Mouse (Mus musculus) forebrain, embryonic 10.5 days (tissue): ENCODE results near the gene Olfml2b. TPM values are rescaled to one million over a fixed set of nuclear protein-coding genes. Genes with fewer than 3 reads are reported as not detected.
A peak's percentile ranks its signal among the peaks of the same experiment; 100 is the strongest.

Experiments used
- DNase-seq: peaks from one replicate; pipeline ENCODE4 v3.0.0-alpha.2; 2017; ENCODE audit warnings: low spot score; ENCODE audit errors: extremely low spot score
- H3K27ac ChIP-seq: fragments of 300-500 bp; sonication (generic); 2 replicates; pipeline ENCODE4 v1.5.1; 2016; ENCODE audit warnings: mild to moderate bottlenecking
- H3K27me3 ChIP-seq: fragments of 300-500 bp; sonication (generic); 2 replicates; pipeline ENCODE4 v1.6.1; 2016; ENCODE audit warnings: mild to moderate bottlenecking; ENCODE audit not compliant: poor library complexity, severe bottlenecking
- H3K36me3 ChIP-seq: fragments of 300-500 bp; sonication (generic); replicated peaks from 2 replicates; pipeline ENCODE4 v1.6.1; 2016; ENCODE audit warnings: mild to moderate bottlenecking, moderate library complexity
- H3K4me1 ChIP-seq: fragments of 300-500 bp; sonication (generic); 2 replicates; pipeline ENCODE4 v1.6.1; 2016
- H3K4me3 ChIP-seq: fragments of 300-500 bp; sonication (generic); 2 replicates; pipeline ENCODE4 v1.5.1; 2016; ENCODE audit warnings: mild to moderate bottlenecking, moderate library complexity
- H3K9me3 ChIP-seq: fragments of 300-500 bp; sonication (generic); 2 replicates; pipeline ENCODE4 v1.6.1; 2016; ENCODE audit warnings: mild to moderate bottlenecking, moderate library complexity
- WGBS: fragments of 180-500 bp; shearing (Covaris S2); methylation state at CpG from one replicate; pipeline ENCODE4 v1.1.7; 2016; 5-methylcytosine and 5-hydroxymethylcytosine counted together
- polyA plus RNA-seq: library from polyadenylated mRNA; unstranded; fragments of >200 nt; fragmentation: Nextera tagmentation; extraction: Ambion mirVana; gene quantifications from 2 replicates; pipeline ENCODE4 v1.2.1, GENCODE M21; 2016

Gene Olfml2b
- polyA plus RNA-seq, 1 experiment from 2014 or later: 4.1 TPM

GRCm38 (mm10) chr1:170651989-170652740 lies 7.8 kb downstream of the Olfml2b start:
- Histone ChIP-seq H3K27me3 (no peaks in the 10 kb centered on the region), H3K4me1 (peaks cover 24% of the 10 kb centered on the region), H3K9me3 (no peaks in the 10 kb centered on the region), H3K27ac (no peak overlapping the region), H3K4me3 (no peak overlapping the region), H3K36me3 (0 out of 2 replicates have a peak, but pooled peaks cover 5% of the 10 kb centered on the region)
- 82% methylated on average over 15 of the region's 15 CpGs for WGBS
- no peak for DNase-seq

DNA sequence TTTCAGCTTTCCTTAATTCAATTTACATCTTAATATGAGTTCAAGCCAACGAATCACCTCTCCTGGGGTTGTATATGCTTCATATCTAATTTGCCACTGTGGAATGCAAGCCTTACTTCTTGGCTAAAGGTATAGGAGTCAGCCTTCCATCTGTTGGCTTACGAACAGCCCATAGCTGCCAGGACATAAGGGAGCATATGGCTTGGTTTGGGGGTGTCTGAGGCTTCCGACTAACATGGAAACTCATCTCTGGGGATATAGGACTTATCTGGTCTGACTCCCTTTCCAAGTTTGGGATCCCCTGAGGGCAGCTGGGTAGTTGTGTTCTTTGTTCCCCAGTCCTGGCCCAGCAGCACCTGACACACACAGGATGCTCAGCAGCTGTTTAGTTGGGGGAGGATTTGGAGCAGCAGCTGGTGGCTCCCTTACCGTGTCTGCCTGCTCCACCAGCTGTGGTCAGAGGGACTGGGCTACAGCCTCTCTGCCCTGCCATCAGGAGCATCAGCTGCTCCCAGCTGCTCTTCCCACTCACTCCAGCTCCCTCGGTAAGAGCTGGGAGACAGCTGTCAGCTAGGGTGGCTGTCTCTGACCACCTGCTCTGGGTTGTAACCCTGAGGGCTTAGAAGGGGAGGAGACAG lies 11.1 kb downstream of the Olfml2b start:
- H3K4me1 ChIP-seq: peaks cover 35% of the 10 kb centered on the region
- 0 out of 2 replicates have a peak overlapping the region, but pooled peaks have one; percentile 26 for H3K27ac ChIP-seq
- H3K27me3 ChIP-seq: no peaks in the 10 kb centered on the region
- no peak for DNase-seq
- 0 out of 2 replicates have a peak, but pooled peaks cover 3% of the 10 kb centered on the region for H3K36me3 ChIP-seq
- H3K4me3 ChIP-seq: no peak overlapping the region
- 72% methylated on average over 5 of the region's 5 CpGs for WGBS
- no peaks in the 10 kb centered on the region for H3K9me3 ChIP-seq

DNA sequence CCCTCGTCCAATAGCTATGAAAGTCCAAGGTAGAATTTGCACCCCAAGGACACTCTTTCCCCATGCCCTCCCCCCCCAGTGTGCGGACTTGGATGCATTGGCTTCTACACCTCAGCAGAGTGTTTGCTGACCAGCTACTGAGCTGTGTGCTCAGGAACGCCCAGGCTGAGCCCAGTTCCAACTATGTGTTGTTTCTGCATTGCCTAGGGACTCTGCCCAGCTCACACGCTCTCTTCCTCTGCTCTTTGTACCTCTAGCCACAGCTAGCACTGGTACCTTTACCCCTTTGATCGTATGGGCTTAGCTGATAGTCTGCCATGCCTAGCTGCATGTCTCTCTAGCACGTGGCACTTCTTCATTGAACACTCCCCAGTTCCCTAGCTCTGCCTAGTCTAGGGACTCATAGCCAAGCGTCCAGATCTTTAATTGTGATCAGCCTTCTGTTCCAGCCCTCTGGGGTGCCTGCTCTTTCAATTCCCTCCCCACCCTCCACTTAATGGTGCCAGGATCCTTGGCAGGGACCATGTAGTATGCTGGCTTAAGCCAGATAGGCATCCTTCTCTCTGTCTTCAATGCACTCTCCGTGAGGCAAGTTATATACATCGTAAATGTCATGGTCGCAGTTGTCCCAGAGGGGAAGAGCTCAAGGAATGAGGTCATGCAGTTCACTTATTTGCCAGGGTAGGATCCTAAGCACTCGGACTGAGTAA lies 12.3 kb downstream of the Olfml2b start:
- H3K9me3 ChIP-seq: no peaks in the 10 kb centered on the region
- peak overlapping the region; percentile 72; the same call in 1 of the 2 replicates for H3K27ac ChIP-seq
- no peak overlapping the region for H3K4me3 ChIP-seq
- WGBS: 85% methylated on average over 11 of the region's 11 CpGs
- DNase-seq: no peak
- H3K4me1 ChIP-seq: peaks cover 30% of the 10 kb centered on the region
- H3K36me3 ChIP-seq: no peaks in the 10 kb centered on the region
- no peaks in the 10 kb centered on the region for H3K27me3 ChIP-seq

- no peaks in the 10 kb centered on the region for H3K27me3 ChIP-seq
- WGBS: 63% methylated on average over 2 of the region's 2 CpGs
- H3K4me1 ChIP-seq: peaks cover 30% of the 10 kb centered on the region
- no peak overlapping the region for H3K4me3 ChIP-seq
- no peaks in the 10 kb centered on the region for H3K9me3 ChIP-seq
- no peaks in the 10 kb centered on the region for H3K36me3 ChIP-seq
- no peak for DNase-seq
- peak overlapping the region; percentile 72 for H3K27ac ChIP-seq
Measured at GRCm38 (mm10) chr1:170657228-170657521, 12.8 kb downstream of the Olfml2b start.

DNA sequence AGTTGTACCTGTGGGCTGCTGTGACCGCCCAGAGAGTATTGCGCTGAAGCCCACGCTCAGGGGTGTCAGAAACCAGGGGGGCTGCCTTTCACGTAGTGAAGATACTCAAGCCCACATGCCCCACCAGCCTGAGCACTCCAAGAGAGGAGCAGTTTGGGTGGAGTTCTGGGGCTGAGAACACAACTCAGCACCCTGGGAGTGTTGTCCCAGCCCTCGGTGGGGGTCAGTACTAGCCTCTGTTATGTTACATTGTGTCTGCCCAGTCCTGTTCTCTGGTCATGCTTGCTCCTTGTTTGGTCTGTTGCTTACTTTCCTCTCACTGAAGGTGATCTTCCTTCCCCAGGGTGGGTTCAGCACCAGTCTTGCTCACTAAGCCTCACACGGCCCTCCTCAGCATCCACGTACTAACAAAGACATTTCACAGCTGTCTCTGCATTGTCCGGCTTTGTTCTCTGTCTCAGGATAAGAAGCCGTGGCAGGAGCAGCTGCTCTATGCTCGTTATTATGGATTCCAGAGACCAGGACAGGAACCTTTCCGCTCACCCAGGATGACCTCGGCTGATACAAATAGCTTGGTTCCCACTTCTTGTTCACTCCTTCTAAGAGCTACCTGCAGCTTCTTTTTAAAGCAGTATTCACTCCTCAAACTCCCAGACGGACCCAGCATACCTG lies 13.4 kb downstream of the Olfml2b start:
- WGBS: 64% methylated on average over 13 of the region's 13 CpGs
- no peak for DNase-seq
- Histone ChIP-seq H3K36me3 (no peaks in the 10 kb centered on the region), H3K27me3 (no peaks in the 10 kb centered on the region), H3K4me1 (peaks cover 30% of the 10 kb centered on the region), H3K9me3 (no peaks in the 10 kb centered on the region), H3K4me3 (no peak overlapping the region), H3K27ac (peak overlapping the region; percentile 72)

GRCm38 (mm10) chr1:170659260-170659659 lies 14.9 kb downstream of the Olfml2b start:
- no peaks in the 10 kb centered on the region for H3K36me3 ChIP-seq
- WGBS: 95% methylated on average over 13 of the region's 13 CpGs
- no peak overlapping the region for H3K4me3 ChIP-seq
- DNase-seq: no peak
- peaks cover 30% of the 10 kb centered on the region for H3K4me1 ChIP-seq
- no peaks in the 10 kb centered on the region for H3K9me3 ChIP-seq
- no peaks in the 10 kb centered on the region for H3K27me3 ChIP-seq
- no peak overlapping the region for H3K27ac ChIP-seq

GRCm38 (mm10) chr1:170664620-170665185 lies 20.4 kb downstream of the Olfml2b start:
- Histone ChIP-seq H3K27ac (no peak overlapping the region), H3K27me3 (no peaks in the 10 kb centered on the region), H3K4me3 (no peak overlapping the region), H3K36me3 (peaks cover 8% of the 10 kb centered on the region; the same call in 1 of the 2 replicates), H3K9me3 (no peaks in the 10 kb centered on the region), H3K4me1 (no peaks in the 10 kb centered on the region)
- no peak for DNase-seq
- 87% methylated on average over 11 of the region's 11 CpGs for WGBS

DNA sequence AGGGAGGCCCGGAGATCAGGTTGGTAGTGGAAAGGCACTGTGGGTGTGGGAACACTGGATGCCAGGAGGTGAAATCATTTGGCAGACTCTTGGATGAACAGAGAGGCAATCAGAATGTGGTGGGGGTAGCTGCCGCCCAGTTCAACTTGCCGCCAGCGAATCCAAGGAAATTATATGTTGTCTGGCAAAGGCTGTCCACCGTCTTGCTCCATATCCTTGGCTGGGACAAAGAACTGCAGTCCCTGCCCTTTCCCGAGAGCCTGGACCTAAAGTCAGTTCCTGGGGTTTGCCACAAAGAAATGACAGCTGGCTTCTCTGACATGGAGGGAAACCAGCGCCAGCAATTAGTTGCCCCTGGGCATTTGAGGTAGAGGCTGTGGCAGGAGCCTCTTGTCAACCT lies 20.9 kb downstream of the Olfml2b start:
- 84% methylated on average over 7 of the region's 7 CpGs for WGBS
- Histone ChIP-seq H3K36me3 (peaks cover 8% of the 10 kb centered on the region; the same call in 1 of the 2 replicates), H3K27ac (no peak overlapping the region), H3K4me3 (no peak overlapping the region), H3K4me1 (no peaks in the 10 kb centered on the region), H3K9me3 (no peaks in the 10 kb centered on the region), H3K27me3 (no peaks in the 10 kb centered on the region)
- DNase-seq: no peak

DNA sequence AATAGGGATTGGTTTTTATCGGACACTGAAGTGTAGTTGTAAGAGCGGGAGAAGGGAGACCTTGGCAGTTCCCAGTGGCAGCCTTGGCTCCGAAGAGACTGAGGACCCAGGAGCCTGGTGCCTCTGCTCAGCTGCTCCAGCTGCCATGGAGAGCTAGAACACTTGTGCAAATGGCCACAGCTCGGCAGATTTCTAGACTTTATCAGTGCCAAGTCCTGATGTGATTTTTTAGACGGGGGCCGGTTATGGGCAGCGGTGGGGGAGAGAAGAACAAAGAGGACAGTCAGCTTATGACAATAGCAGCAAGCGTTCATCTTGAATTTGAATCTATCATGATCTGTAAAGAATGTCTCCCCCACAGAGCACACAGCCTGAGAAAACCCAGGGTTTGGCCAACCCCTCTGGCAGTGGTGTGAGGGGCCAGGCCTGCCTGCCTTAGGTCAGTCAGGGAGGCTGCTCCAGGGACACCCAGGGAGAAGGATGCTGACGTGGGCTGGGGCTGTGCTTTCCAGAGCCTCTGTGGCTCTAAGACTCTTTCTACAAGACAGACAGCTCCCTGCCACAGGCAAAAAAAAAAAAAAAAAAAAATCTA lies 29.9 kb downstream of the Olfml2b start:
- H3K27me3 ChIP-seq: no peaks in the 10 kb centered on the region
- 83% methylated on average over 9 of the region's 9 CpGs for WGBS

GRCm38 (mm10) chr1:170677681-170678080 lies 33.3 kb downstream of the Olfml2b start:
- Histone ChIP-seq H3K27ac (no peak overlapping the region), H3K4me1 (peaks cover 5% of the 10 kb centered on the region), H3K36me3 (peaks cover 5% of the 10 kb centered on the region; the same call in 1 of the 2 replicates), H3K27me3 (no peaks in the 10 kb centered on the region), H3K4me3 (no peak overlapping the region), H3K9me3 (no peaks in the 10 kb centered on the region)
- 89% methylated on average over 4 of the region's 4 CpGs for WGBS
- DNase-seq: no peak

More for the DNA sequence above, 29.9 kb downstream of the Olfml2b start:
- Histone ChIP-seq H3K4me3 (no peak overlapping the region), H3K36me3 (peaks cover 1% of the 10 kb centered on the region; the same call in 1 of the 2 replicates), H3K27ac (no peak overlapping the region), H3K9me3 (no peaks in the 10 kb centered on the region), H3K4me1 (peaks cover 5% of the 10 kb centered on the region)
- no peak for DNase-seq

- H3K36me3 ChIP-seq: peaks cover 5% of the 10 kb centered on the region; the same call in 1 of the 2 replicates
- H3K27ac ChIP-seq: 0 out of 2 replicates have a peak overlapping the region, but pooled peaks have one; percentile 8
- no peaks in the 10 kb centered on the region for H3K9me3 ChIP-seq
- no peaks in the 10 kb centered on the region for H3K27me3 ChIP-seq
- H3K4me1 ChIP-seq: peaks cover 5% of the 10 kb centered on the region
- WGBS: 72% methylated on average over 4 of the region's 4 CpGs
- DNase-seq: no peak
- no peak overlapping the region for H3K4me3 ChIP-seq
Measured at GRCm38 (mm10) chr1:170678861-170679260, 34.5 kb downstream of the Olfml2b start.

GRCm38 (mm10) chr1:170679624-170680023 lies 35.3 kb downstream of the Olfml2b start:
- H3K4me3 ChIP-seq: no peak overlapping the region
- H3K4me1 ChIP-seq: peaks cover 5% of the 10 kb centered on the region
- H3K9me3 ChIP-seq: no peaks in the 10 kb centered on the region
- peaks cover 5% of the 10 kb centered on the region; the same call in 1 of the 2 replicates for H3K36me3 ChIP-seq
- no peaks in the 10 kb centered on the region for H3K27me3 ChIP-seq
- no peak overlapping the region for H3K27ac ChIP-seq
- no peak for DNase-seq
- WGBS: 86% methylated on average over 2 of the region's 2 CpGs
